Mouse (Mus musculus): ENCODE measurements around the gene Arhgef28.

DNA sequence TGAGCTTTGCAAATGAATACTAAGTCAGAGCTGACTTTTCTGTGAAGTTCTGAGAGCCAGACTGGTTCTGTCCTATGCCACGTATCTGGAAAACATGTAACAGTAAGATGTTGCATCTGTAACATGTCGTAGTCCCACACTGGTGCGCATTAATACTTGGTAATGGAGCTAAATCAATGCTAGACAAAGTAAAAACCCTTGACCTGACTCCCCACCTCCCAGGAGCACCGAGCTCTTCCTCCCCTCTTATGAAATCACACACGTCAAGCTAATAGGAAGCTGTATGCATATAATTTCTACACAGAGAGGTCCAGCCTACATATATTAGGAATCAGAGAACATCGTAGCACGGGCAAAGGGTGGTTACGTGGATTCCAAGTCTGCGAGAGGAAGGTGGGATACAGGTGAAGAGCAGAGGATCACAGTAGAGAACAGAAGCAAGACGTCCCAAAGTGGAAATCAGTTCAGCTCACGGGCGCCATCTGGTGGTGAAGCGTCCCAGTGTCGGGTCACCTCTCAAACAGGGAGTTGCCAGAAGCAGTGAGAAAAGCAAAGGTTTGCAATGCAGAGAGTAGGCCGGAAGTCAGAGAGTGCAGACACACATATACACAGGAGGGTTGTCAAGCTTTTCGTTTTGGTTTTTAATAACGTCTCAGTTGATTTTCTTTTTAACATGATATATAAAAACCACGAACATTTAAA is 267.5 kb downstream of the Arhgef28 start:
- TF ChIP-seq CTCF (IDR thresholded peaks at IDR 0.05; ENCODE audit: extremely low read depth, insufficient read depth, low read length) (peak; percentile 82), POLR2A (IDR thresholded peaks at IDR 0.05; ENCODE audit: extremely low read depth, insufficient read depth, low read length) (no peak)
